Mouse (Mus musculus) frontal cortex, postnatal 36 days (tissue): ENCODE data around the gene Glce.

Experiments
- DNase-seq, 2 experiments: peaks; one replicate each; pipeline ENCODE4 v3.0.0; 2022; ENCODE audit warnings: low spot score in 2 of 2

Gene Glce

GRCm38 (mm10) chr9:62122508-62123215, at the start of gene Glce:
Gene Glce (minus strand): TSS chr9:62122655.
- DNase-seq = peak; percentile 98 to 99

GRCm38 (mm10) chr9:62172239-62172638, 49.8 kb upstream of the Glce start:
- DNase-seq = no peak

GRCm38 (mm10) chr9:62170921-62171320, 48.5 kb upstream of the Glce start:
- DNase-seq = no peak

DNA sequence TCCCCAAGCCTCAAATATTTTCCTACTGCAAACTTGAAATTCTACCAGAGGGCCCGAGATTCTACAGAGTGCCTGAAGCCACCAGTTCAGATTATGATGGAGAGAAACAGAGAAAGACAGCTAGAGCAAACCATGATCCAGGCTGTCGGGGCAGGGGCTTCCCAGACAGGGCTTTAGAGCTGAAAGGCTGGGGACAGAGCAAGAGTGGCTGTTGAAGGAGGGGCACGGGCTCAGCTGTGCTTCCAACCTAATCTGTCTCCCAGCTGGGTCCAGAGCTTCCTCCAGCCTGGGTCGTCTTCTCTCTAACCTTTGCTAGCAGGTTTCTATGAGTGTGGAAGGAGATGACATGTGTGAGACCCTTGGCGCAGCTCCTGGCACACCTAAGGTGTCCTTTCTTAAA, 44.2 kb upstream of the Glce start:
- no peak for DNase-seq

DNA sequence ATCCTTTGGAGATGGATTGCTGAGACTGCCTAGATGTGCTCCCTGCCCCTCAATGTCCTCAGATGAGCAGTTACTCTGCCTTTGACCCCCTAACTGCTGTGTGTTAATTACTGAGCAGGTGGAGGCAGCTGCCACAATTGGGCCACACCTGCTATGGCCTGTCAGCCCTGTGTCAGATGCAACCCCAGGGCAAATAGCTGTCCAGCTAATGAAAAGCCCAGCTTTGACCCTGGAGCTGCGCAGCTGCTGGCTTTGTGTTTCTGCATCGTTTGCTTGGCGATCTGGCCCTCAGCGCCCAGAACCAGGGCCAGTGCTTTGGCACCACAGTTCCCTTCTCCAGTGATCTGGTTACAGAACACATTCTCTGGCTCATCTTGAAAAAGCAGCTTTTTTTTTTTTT, 43.7 kb upstream of the Glce start:
- no peak for DNase-seq

- DNase-seq = no peak
Observed at GRCm38 (mm10) chr9:62162889-62163291, 40.4 kb upstream of the Glce start.

GRCm38 (mm10) chr9:62160788-62161187, 38.3 kb upstream of the Glce start:
- DNase-seq = no peak

GRCm38 (mm10) chr9:62158746-62159145, 36.3 kb upstream of the Glce start:
- no peak for DNase-seq

DNA sequence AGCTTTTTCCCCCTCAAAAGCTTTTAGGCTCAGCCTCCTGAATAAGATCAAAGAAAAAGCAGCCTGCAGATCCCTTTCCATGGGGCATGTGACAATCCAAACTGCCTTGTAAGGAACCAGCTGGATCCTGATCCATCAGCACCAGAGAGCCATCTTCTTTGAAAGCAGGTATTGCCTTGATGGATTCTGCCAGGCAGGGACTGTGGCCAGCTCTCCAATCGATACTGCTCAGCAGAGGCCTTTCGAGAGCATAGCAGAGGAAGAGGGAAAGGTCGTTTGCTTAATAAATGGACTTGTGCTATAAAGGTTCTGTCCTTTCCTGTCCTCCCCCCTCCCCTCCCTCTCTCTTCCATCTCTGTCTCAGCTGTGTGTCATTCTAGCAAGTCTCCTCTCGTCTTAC, 33.4 kb upstream of the Glce start:
- no peak for DNase-seq

GRCm38 (mm10) chr9:62155400-62155799, 32.9 kb upstream of the Glce start:
- peak in 1 of 2 experiments; percentile 14 for DNase-seq

DNA sequence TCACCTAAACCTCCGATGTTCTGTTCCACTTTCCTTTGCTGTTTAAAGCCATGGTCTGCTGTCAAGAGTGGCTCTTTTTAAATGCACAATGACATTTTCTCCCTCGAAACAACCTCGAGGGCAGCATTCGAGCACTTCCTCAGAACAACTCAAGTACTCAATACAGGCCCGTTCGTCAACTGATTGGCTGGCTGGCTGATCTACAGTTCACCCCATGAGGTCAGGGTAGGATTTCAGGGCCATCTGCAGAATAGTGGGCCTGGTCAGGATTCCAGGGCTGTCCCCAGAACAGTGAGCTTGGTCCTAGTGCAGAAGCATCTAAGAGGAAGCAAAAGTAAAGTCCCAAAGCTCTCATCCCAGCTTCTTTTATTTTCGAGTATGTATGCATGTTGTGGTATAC, 32.5 kb upstream of the Glce start:
- no peak for DNase-seq

DNA sequence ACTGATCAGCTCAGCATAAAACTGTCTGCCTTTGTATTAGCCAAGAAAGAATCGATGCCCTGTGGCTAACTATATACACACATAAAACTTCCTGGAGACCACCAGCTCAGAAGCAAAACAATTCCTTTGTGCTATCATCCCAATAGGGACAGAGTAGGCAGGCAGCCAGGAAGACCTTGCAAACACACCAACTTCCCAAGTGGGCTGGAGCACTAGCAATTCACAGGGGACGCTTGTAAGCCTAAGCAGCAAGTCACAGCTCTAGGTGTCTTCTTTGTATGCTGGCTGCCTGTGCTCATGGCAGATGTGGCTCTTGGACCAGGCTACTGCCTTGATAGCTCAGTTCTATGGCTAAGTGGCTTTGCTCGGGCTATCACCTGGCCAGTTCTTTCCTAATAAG, 32.1 kb upstream of the Glce start:
- no peak for DNase-seq

DNA sequence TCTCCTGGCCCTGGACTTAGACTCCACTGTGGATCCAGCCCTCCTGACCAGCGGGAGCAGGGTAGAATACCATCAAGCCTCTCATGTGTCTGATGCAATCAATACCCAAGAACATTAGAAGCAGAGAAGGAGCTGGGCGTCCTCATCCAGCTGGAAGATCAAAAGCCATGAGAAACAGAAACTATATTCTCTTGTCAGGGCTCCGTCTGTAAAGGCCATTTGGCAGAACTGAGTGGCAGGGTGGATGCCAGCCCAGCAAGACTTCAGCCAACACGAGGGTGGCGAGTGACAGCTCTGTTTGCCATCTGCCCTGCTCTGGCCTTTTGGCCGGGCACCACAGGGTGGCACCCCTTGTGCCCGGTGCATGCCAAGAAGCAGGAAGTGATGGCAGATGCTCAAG, 30.8 kb upstream of the Glce start:
- no peak for DNase-seq

DNA sequence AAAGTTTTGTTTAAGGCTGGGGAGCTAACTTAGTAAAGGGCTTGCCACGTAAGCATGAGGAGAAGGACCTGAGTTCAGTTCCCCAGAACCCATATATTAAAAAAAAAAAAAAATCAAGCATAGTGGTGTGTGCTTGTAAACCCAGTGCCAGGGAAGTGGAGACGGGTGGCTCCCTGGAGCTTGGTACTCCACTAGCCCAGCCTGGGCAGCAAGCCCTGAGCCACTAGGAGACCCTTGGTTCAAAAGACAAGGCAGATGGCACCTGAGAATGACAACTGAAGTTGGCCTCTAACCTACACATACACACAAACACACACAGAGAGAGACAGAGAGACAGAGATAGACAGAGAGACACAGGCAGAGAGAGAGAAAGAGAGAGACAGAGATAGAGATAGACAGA, 30.1 kb upstream of the Glce start:
- DNase-seq = no peak

- DNase-seq = no peak
Observed at GRCm38 (mm10) chr9:62145198-62145597, 22.7 kb upstream of the Glce start.

GRCm38 (mm10) chr9:62143428-62143827, 21.0 kb upstream of the Glce start:
- DNase-seq = no peak

GRCm38 (mm10) chr9:62139027-62139426, 16.6 kb upstream of the Glce start:
- DNase-seq = no peak

- DNase-seq = peak; percentile 55 to 73
Observed at GRCm38 (mm10) chr9:62137259-62137658, 14.8 kb upstream of the Glce start.

DNA sequence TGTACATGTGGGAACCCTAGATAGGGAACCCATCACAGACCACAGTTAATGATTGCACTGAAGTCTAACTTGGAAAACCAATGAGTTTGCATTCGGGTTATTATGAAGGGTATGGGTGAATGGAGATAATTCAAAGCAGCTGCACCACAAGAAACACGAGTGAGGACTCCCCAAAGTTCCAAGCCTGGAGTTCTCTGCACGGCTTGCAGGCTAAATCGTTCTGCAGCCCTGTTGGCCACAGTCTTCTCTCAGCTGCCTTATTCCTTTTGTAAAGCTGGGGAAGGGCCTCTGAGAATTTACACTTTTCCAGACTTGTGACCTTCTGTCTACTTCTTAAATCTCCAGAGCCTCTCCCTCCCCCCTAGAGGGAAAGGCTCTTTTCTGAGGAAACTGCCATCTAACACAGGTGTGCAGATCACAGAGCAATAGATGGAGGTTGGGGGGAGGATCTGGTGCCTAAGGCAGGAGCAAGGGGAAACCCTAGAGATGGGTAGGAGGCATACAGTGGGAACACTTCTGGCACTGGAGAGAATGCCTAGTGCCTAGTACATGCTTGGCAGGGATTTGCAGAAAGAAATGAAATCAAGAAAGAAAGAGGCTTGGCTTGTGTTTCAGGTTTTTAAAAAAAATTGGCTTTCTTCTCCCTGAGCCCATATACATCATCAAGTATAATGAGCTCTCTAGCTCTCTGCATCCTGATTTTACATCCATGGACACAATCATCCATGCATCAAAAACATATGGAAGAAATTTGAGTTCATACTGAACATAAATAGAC, 9.7 kb upstream of the Glce start:
- peak in 1 of 2 experiments; percentile 34 for DNase-seq

DNA sequence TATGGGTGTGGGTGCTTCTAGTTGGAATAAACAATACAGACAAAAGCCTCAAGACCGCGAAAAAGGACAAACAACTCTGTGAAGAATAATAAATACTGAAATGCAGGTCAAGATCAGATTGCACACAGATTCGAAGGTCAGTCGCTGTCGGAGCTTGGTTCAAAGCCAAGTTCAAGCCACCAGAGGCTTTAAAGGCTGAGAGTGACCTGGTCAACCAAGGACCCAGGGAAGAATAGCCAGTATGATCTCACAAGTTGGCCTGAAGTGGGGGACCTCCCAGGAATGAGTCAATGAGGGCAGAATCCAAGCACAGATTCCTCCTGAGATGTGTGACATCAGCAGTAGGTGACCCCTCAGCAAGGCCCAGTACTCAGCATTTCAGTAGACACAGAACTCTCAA, 8.3 kb upstream of the Glce start:
- DNase-seq = no peak

DNA sequence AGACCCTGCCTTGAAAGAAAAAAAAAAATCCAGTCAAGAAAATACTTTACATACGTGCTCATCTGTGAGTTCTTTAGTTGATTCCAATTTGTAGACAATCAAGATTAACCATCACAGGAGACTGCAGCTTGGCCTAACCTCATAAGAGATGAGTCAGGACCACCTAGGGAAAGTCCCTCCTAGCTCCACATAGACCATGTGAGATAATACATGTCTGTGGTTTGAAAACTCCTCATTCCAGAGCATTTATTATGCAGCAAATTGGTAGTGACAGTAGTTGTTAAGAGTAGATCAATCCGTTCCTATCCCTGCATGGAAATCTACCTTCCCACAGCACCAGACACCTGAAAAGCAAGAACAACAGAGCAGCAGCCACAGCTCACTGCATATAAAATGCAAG, 5.6 kb upstream of the Glce start:
- DNase-seq = no peak

DNA sequence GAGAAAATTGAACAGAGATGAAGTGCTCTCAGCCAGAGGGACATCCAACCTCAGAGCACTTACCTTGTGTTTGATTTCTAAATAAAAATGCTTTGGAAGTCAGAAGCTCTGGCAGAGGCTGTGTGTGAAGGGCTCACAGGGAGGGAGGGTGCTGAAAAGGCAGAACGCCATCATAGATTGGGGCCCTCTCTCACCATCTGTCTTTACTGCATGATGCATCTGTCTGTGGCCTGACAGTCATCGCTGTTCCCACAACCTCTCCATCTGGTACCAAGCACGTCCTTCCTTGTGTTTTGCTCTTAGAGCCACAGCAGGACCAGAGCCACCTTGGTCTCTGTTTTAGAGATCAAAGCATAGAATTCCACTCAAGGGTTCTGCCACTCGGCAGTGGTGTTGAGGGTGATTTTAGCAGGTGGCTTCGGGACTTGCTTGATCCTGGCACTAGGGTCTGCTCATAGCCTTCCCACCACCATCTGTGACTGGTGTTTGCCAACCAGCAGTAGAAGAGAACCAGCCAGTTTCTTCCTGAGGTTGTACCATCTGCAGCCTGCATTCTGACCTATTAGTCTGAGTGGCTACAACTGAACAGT, 3.6 kb upstream of the Glce start:
- DNase-seq = peak in 1 of 2 experiments; percentile 20

DNA sequence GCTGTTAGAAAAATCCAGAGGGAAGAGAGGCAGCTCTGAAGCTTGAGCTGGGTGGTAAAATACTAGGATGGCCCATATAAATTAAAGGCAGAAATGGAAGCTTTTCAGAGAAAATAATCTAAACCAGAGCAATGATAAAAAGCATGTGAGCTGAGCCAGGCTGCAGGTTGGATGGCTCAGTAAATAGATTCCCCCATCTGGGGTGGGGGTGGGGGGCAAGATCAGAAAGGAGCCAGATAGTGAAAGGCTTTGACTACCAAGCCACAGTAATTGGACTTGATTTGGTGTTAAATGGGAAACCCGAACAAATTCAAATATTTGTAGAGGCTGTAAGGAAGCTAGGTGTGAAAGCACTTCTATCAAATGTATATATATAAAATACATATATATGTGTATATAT, 1.8 kb upstream of the Glce start:
- DNase-seq = no peak
